Mouse (Mus musculus) brown adipose tissue, adult 24 weeks (tissue): ENCODE measurements around the gene Pcbd1. TPM values are rescaled to one million over a fixed set of nuclear protein-coding genes. Genes with fewer than 3 reads are reported as not detected.

ENCODE experiments used
- H3K27ac ChIP-seq: fragments of 200-500 bp; replicated peaks from 2 replicates; pipeline ENCODE4 v1.5.1; 2012; ENCODE audit warnings: low read depth, mild to moderate bottlenecking, low read length
- H3K4me1 ChIP-seq: fragments of 200-500 bp; 2 replicates; pipeline ENCODE4 v1.6.1; 2012; ENCODE audit warnings: low read length, mixed read lengths; ENCODE audit not compliant: control insufficient read depth, insufficient read depth, insufficient read length
- H3K4me3 ChIP-seq: fragments of 200-500 bp; 2 replicates; pipeline ENCODE4 v1.5.1; 2012; ENCODE audit warnings: low read depth, mild to moderate bottlenecking, low read length, moderate library complexity; ENCODE audit not compliant: insufficient read depth
- polyA plus RNA-seq: library from polyadenylated mRNA; stranded (reverse); fragments of >200 nt; gene quantifications from 2 replicates; pipeline ENCODE4 v1.2.4, GENCODE M21; 2012; ENCODE audit not compliant: missing spikeins, insufficient read depth, insufficient read length

Pcbd1 gene
- polyA plus RNA-seq, 1 experiment = 3.1 TPM

DNA sequence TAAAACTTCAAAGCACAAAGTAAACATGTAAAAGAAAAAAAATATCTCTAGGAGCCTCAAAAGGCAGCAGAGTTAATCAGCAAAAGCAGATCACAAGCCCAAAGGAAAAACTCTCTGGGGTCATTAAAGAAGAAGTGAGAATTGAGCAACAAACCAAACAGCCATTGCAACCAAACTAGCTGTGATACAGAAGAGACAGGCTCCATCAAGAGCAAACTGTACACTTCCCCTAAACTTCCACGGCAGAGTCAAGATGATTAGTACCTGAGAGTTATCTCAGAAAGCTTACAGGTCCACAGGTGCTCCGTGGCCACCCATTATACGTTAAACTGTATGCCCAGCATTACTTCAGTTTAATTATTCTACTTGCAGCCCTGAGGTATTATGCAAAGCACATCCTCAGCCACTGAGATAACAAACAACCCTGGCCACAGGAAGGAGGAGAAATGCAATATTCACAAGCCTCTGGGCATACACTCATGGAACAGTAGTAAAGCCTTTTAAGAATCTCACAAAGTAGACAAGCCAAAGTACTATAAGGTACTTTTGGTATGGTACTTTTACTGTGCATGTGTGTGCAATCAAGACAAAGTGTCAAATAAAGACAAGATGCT is 46.2 kb downstream of the Pcbd1 start:
- no peak overlapping the region; the same call in 1 of the 2 replicates for H3K27ac ChIP-seq

DNA sequence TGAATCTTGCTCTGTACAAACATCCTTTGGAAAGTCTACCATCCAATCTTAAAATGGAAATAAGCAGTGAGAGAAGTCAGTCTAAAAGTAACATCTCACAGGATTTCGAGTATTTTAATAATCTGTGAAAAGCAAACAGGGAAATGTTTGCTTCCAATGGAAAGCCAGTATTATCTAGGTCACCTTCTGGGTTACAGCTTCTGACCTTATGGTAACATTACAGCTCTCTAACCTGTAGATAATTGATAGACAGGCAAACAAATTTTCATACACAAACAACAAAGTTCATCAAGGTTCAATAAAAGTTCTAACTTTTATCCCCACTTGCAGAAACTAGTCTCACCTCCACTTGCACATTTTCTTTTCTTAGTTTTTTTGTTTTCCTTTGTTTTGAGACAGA is 48.4 kb downstream of the Pcbd1 start:
- Histone ChIP-seq H3K4me1 (no peaks in the 10 kb centered on the region; the same call in 1 of the 2 replicates), H3K4me3 (no peak overlapping the region), H3K27ac (no peak overlapping the region)

More for the DNA sequence above, 46.2 kb downstream of the Pcbd1 start:
- peaks cover 2% of the 10 kb centered on the region for H3K4me1 ChIP-seq
- H3K4me3 ChIP-seq = no peak overlapping the region

DNA sequence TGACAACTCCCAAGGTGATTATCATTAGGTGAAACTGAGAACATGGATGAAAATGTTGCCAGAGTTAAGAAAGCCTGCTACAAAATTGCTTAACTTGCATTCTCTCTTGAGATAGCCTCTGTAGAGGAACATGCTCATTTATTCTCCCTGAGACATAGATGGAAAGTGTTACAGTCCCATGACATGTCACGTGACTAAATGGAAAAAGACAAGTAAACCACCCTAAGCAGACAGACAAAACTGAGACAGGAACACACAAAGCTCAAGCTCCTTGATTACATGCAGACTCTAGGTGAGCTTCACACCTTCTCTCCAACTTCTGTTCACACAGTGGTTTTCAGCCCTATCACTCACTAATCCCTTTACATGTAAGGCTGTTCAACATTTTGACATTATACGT is 54.2 kb downstream of the Pcbd1 start:
- H3K4me3 ChIP-seq = no peak overlapping the region
- H3K27ac ChIP-seq = peak overlapping the region; percentile 87
- no peaks in the 10 kb centered on the region; the same call in 1 of the 2 replicates for H3K4me1 ChIP-seq

Other genes starting within 250 kb of the Pcbd1 start
- gene Sgpl1, start 58.4 kb downstream of the Pcbd1 start, polyA plus RNA-seq = 43.9 and 46.2 TPM in 2 replicates
- not detected in 2 replicates for gene Tbata, start 82.6 kb downstream of the Pcbd1 start, polyA plus RNA-seq
- gene Adamts14, start 184.1 kb downstream of the Pcbd1 start, polyA plus RNA-seq = 0.20 TPM in 1 of 2 replicates, not detected in the other
- gene Prf1, start 208.5 kb downstream of the Pcbd1 start, polyA plus RNA-seq = not detected in 2 replicates